Mouse (Mus musculus) heart, adult 2 months (tissue): ENCODE measurements at regions not wholly inside any gene's neighbourhood (a gene's known extent, or its start where the extent isn't known, plus 50 kb on each side); places are given as distances from the start of the nearest gene placed in this dataset.

Source experiments
- DNase-seq, 2 experiments: peaks; one replicate each; pipeline ENCODE4 v3.0.0; 2021
- H3K27ac ChIP-seq: fragments of 200-600 bp; 2 replicates; pipeline ENCODE4 v1.8.1; 2022
- H3K27me3 ChIP-seq: fragments of 200-500 bp; 2 replicates; pipeline ENCODE4 v1.6.1; 2012; ENCODE audit warnings: mild to moderate bottlenecking, low read length, inconsistent platforms, mixed read lengths; ENCODE audit not compliant: control insufficient read depth, insufficient read depth
- H3K36me3 ChIP-seq: fragments of 200-500 bp; 2 replicates; pipeline ENCODE4 v1.6.1; 2012; ENCODE audit warnings: low read length, inconsistent platforms; ENCODE audit not compliant: control insufficient read depth, insufficient read depth
- H3K4me1 ChIP-seq: fragments of 200-500 bp; 2 replicates; pipeline ENCODE4 v1.6.1; 2011; ENCODE audit warnings: low read length; ENCODE audit not compliant: control insufficient read depth, insufficient read depth
- H3K4me3 ChIP-seq: fragments of 200-600 bp; 2 replicates; pipeline ENCODE4 v1.8.1; 2022
- H3K79me2 ChIP-seq: fragments of 200-500 bp; replicated peaks from 2 replicates; pipeline ENCODE4 v1.6.1; 2012; ENCODE audit warnings: mild to moderate bottlenecking, inconsistent platforms, low read length, moderate library complexity, mixed read lengths; ENCODE audit not compliant: control insufficient read depth, insufficient read depth
- H3K9ac ChIP-seq: fragments of 200-500 bp; 2 replicates; pipeline ENCODE4 v1.6.1; 2012; ENCODE audit warnings: low read depth, mild to moderate bottlenecking, control low read depth, inconsistent platforms, low read length, mixed read lengths
- CTCF ChIP-seq: fragments of 200-600 bp; IDR thresholded peaks from 2 replicates; pipeline ENCODE4 v1.8.1; 2022; ENCODE audit warnings: antibody characterized with exemption, mild to moderate bottlenecking, moderate library complexity
- EP300 ChIP-seq: fragments of 200-500 bp; IDR thresholded peaks from 2 replicates; pipeline ENCODE4 v1.6.1; 2011; ENCODE audit warnings: low read depth, low read length, control low read depth; ENCODE audit not compliant: insufficient read depth
- POLR2A ChIP-seq: fragments of 200-500 bp; IDR thresholded peaks from 2 replicates; pipeline ENCODE4 v1.6.1; 2011; ENCODE audit warnings: mild to moderate bottlenecking, low read depth, low read length, control low read depth; ENCODE audit not compliant: insufficient read depth
- WGBS: fragments of 180-500 bp; shearing (Covaris S2); methylation state at CpG from one replicate; pipeline ENCODE4 v1.1.7; 2018; 5-methylcytosine and 5-hydroxymethylcytosine counted together
- intact Hi-C: fragments of 180-260 bp; cut with DNase I; formaldehyde crosslinking; loops from one replicate; pipeline ENCODE4 v1.15.1; 2025

GRCm38 (mm10) chrX:61652377-61652776, 56.9 kb upstream of the Ldoc1 start:
- no peak for TF ChIP-seq POLR2A
- no peak for TF ChIP-seq EP300
- no peak for TF ChIP-seq CTCF
- H3K4me1 ChIP-seq, result no peaks in the 10 kb centered on the region
- H3K4me3 ChIP-seq, result no peak overlapping the region
- intact Hi-C loops, result no loop called here
- H3K36me3 ChIP-seq, result no peaks in the 10 kb centered on the region
- H3K79me2 ChIP-seq, result no peaks in the 10 kb centered on the region
- H3K27me3 ChIP-seq, result no peaks in the 10 kb centered on the region
- DNase-seq, result no peak
- no peak overlapping the region for H3K9ac ChIP-seq
- H3K27ac ChIP-seq, result no peak overlapping the region
- 65% methylated on average over 1 of the region's 1 CpGs for WGBS

- Histone ChIP-seq H3K4me1 (no peaks in the 10 kb centered on the region), H3K4me3 (no peak overlapping the region), H3K9ac (no peak overlapping the region), H3K36me3 (no peaks in the 10 kb centered on the region), H3K27ac (no peak overlapping the region), H3K27me3 (no peaks in the 10 kb centered on the region), H3K79me2 (no peaks in the 10 kb centered on the region)
- TF ChIP-seq POLR2A (no peak), EP300 (no peak), CTCF (peak; percentile 70)
- DNase-seq, result peak in 1 of 2 experiments; percentile 2
- intact Hi-C loops, result no loop called here
- WGBS, result 22% methylated on average over 3 of the region's 3 CpGs
Measured at GRCm38 (mm10) chrX:61653077-61653476, 56.2 kb upstream of the Ldoc1 start.
